Mouse (Mus musculus): ENCODE data around the gene Tle4.

The Tle4 gene

GRCm38 (mm10) chr19:14590154-14590553, 7.7 kb downstream of the Tle4 start:
- no peak for DNase-seq

GRCm38 (mm10) chr19:14588221-14589123, 9.4 kb downstream of the Tle4 start:
- DNase-seq: no peak

- no peak for DNase-seq
These were observed 11.7 kb downstream of the Tle4 start for GRCm38 (mm10) chr19:14586171-14586570.

GRCm38 (mm10) chr19:14585731-14586130, 12.1 kb downstream of the Tle4 start:
- no peak for DNase-seq

- no peak for DNase-seq
These were observed 12.6 kb downstream of the Tle4 start for GRCm38 (mm10) chr19:14585235-14585634.

GRCm38 (mm10) chr19:14578698-14579097, 19.2 kb downstream of the Tle4 start:
- no peak for DNase-seq

- no peak for DNase-seq
These were observed 19.8 kb downstream of the Tle4 start for GRCm38 (mm10) chr19:14578016-14578415.

GRCm38 (mm10) chr19:14576311-14576710, 21.5 kb downstream of the Tle4 start:
- no peak for DNase-seq

- DNase-seq: no peak
These were observed 29.0 kb downstream of the Tle4 start for GRCm38 (mm10) chr19:14568879-14569278.

- no peak for DNase-seq
These were observed 30.8 kb downstream of the Tle4 start for GRCm38 (mm10) chr19:14567081-14567480.

- no peak for DNase-seq
These were observed 31.3 kb downstream of the Tle4 start for GRCm38 (mm10) chr19:14566564-14567021.

GRCm38 (mm10) chr19:14565424-14566069, 32.3 kb downstream of the Tle4 start:
- no peak for DNase-seq

GRCm38 (mm10) chr19:14563273-14563959, 34.4 kb downstream of the Tle4 start:
- DNase-seq: no peak

- DNase-seq: no peak
These were observed 50.0 kb downstream of the Tle4 start for GRCm38 (mm10) chr19:14547871-14548270.

GRCm38 (mm10) chr19:14547133-14547842, 50.6 kb downstream of the Tle4 start:
- DNase-seq: no peak

GRCm38 (mm10) chr19:14545485-14545884, 52.4 kb downstream of the Tle4 start:
- no peak for DNase-seq

- DNase-seq: no peak
These were observed 54.5 kb downstream of the Tle4 start for GRCm38 (mm10) chr19:14543305-14543704.

GRCm38 (mm10) chr19:14540678-14541077, 57.2 kb downstream of the Tle4 start:
- DNase-seq: no peak

- DNase-seq: no peak
These were observed 61.2 kb downstream of the Tle4 start for GRCm38 (mm10) chr19:14536676-14537075.

GRCm38 (mm10) chr19:14534447-14534846, 63.4 kb downstream of the Tle4 start:
- no peak for DNase-seq

GRCm38 (mm10) chr19:14532861-14533260, 65.0 kb downstream of the Tle4 start:
- no peak for DNase-seq

- no peak for DNase-seq
These were observed 77.6 kb downstream of the Tle4 start for GRCm38 (mm10) chr19:14520098-14520802.
